Mouse (Mus musculus) macrophage (primary cell): Measurements from ENCODE around the gene Gm6482. TPM values are rescaled to one million over a fixed set of nuclear protein-coding genes. Genes with fewer than 3 reads are reported as not detected.
"Not testable (repeated sequence)": the region's sequence is repeated elsewhere in the genome, so short reads cannot be mapped to it uniquely, and the experiment has no call there.

Experiments
- H3K27ac ChIP-seq: fragments of 350-480 bp; formaldehyde crosslinking; 2 replicates; pipeline ENCODE4 v1.9.0; 2021
- H3K36me3 ChIP-seq: fragments of 350-480 bp; formaldehyde crosslinking; 2 replicates; pipeline ENCODE4 v1.9.0; 2021; ENCODE audit errors: inconsistent target
- H3K4me3 ChIP-seq: fragments of 350-480 bp; formaldehyde crosslinking; 2 replicates; pipeline ENCODE4 v1.9.0; 2021; ENCODE audit errors: inconsistent target
- H3K79me2 ChIP-seq: fragments of 350-480 bp; formaldehyde crosslinking; 2 replicates; pipeline ENCODE4 v1.9.0; 2021; ENCODE audit errors: inconsistent target
- WGBS: methylation state at CpG from one replicate; pipeline ENCODE4 v1.1.7; 2026; ENCODE audit warnings: inconsistent platforms; ENCODE audit not compliant: missing documents; 5-methylcytosine and 5-hydroxymethylcytosine counted together
- polyA plus RNA-seq: library from polyadenylated mRNA; stranded (reverse); fragments of 250-400 nt; gene quantifications from 3 replicates; pipeline ENCODE4 v1.2.4, GENCODE M21; 2018; ENCODE audit warnings: inconsistent platforms
- total RNA-seq, 78 experiments: library from RNA; depleted of rRNA; stranded (reverse); fragments of 250-400 nt; gene quantifications; 1 replicate in 9 of 78; 2 replicates in 24 of 78; 3 replicates in 43 of 78; 4 replicates in 2 of 78; pipeline ENCODE4 v1.2.4; 2018; ENCODE audit warnings: inconsistent platforms in 56 of 78

Gm6482 gene
- not detected for total RNA-seq (2018; cell fraction: chromatin; rRNA removed)
- not detected for total RNA-seq (2018; cell fraction: cytosol; rRNA removed)
- not detected for total RNA-seq (2018; cell fraction: nucleus; rRNA removed)
- polyA plus RNA-seq: not detected in 3 replicates

GRCm38 (mm10) chr14:41408181-41408580 lies at the start of gene Gm6482:
Gene Gm6482, minus strand, starts transcription at chr14:41408281.
- not testable (repeated sequence) for H3K36me3 ChIP-seq, H3K27ac ChIP-seq, H3K79me2 ChIP-seq, H3K4me3 ChIP-seq
- no CpG with 5 or more reads among the region's 2 CpGs for WGBS

DNA sequence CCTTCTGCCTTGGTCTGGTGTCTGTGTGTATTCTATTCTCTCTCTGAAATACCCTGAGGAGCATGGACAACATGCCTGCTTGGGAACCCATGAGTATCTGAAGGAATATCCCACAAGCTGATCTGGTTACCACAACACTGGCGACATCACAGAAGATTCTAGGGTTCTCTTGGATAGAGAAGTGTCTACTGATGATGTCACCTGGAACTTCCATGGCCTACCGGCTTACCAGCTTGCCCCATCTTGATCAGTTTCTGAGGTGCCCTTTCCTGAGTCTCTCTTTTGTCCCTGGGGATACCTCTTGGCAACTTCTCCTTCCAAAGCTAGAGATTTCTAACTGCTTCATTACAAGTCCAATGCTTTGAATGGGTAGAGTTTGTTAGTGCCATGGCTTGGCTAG lies 45.3 kb upstream of the Gm6482 start, which contains the start of gene Gm7954:
Gene Gm7954 (minus strand): TSS at position 101 of the 400 bp plus-strand sequence.
- WGBS: no CpG with 5 or more reads among the region's 2 CpGs
- not testable (repeated sequence) for H3K36me3 ChIP-seq, H3K79me2 ChIP-seq, H3K27ac ChIP-seq, H3K4me3 ChIP-seq

DNA sequence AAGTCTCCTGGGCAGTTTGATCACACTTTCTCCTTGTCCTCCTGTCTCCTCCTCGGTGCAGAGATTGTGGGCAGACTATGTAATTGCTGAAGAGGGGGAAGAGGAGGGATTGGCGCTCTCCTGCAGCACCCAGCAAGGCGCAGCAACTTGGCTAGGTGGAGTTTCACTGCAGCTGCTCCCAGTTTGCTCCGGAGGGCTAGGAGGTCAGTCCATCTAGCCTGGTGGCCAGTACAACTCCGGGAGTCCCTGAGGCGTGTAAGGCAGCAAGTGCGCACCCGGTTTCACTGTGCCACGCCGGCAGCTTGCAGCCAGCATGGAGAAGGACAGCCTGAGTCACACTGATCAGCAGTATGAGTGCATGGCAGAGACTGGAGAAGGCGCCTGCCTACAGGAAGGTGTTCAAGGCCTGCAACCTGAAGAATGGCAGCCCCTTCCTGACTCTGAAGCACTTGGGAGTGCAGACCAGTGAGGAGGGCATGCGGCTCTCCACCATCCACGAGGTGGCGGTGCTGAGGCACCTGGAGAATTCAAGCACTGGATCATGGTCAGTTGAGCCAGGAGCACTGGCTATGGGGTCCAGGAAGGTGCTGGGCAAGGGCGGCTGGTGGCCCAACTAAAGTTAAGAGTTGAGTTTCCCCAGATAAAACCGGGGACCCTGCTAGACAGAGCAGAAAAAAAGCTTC lies 17.5 kb upstream of the Gm6482 start:
- not testable (repeated sequence) for H3K4me3 ChIP-seq, H3K79me2 ChIP-seq, H3K36me3 ChIP-seq, H3K27ac ChIP-seq
- 16% methylated on average over 3 of the region's 16 CpGs for WGBS

DNA sequence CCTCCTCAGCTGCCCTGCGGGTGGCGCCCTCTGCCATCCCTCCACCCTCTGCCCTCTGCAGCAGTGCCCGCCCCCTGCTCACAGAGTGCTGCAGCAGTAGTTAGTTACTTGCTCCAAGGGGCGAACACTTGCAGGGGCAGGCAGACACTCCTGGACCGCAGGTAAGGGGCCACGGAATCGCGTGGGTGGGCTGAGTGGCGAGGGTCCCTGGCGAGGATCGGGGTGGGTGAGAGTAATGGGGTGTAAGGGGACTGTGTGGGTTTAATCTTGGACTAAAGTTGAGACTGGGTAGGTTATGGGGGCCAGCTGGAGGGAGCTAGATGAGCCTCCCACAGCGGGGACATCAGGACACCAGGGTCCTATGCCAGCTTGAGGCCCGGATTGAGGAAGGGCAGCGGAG lies 16.6 kb upstream of the Gm6482 start:
- H3K36me3 ChIP-seq, H3K79me2 ChIP-seq, H3K4me3 ChIP-seq, H3K27ac ChIP-seq: not testable (repeated sequence)
- 28% methylated on average over 9 of the region's 14 CpGs for WGBS

DNA sequence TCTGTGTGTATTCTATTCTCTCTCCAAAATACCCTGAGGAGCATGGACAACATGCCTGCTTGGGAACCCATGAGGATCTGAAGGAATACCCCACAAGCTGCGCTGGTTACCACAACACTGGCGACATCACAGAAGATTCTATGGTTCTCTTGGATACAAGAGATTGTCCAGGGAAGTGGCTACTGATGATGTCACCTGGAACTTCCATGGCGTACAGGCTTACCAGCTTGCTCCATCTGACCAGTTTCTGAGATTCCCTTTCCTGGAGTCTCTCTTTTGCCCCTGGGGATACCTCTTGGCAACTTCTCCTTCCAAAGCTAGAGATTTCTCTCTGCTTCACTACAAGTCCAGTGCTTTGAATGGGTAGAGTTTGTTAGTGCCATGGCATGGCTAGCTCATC lies 21.8 kb downstream of the Gm6482 start, which contains the start of gene Gm7945:
Gene Gm7945 (minus strand): TSS at position 101 of the 400 bp plus-strand sequence.
- H3K36me3 ChIP-seq, H3K4me3 ChIP-seq, H3K79me2 ChIP-seq, H3K27ac ChIP-seq: not testable (repeated sequence)
- no CpG with 5 or more reads among the region's 3 CpGs for WGBS

Other genes starting within 250 kb of the Gm6482 start
- not detected in 3 replicates for gene Sftpd, start 223.1 kb downstream of the Gm6482 start, polyA plus RNA-seq
- gene Gm2832, start 129.5 kb downstream of the Gm6482 start, polyA plus RNA-seq: not detected in 3 replicates
- not detected in 3 replicates for gene Gm5798, start 59.7 kb downstream of the Gm6482 start, polyA plus RNA-seq
- gene Gm7945, start 21.9 kb downstream of the Gm6482 start, polyA plus RNA-seq: not detected in 3 replicates
- gene Gm7954, start 45.2 kb upstream of the Gm6482 start, polyA plus RNA-seq: not detected in 3 replicates
- not detected in 3 replicates for gene Gm3486, start 81.2 kb upstream of the Gm6482 start, polyA plus RNA-seq
- not detected in 3 replicates for gene Gm7970, start 147.3 kb upstream of the Gm6482 start, polyA plus RNA-seq
- gene 1700049E17Rik2, start 164.9 kb upstream of the Gm6482 start, polyA plus RNA-seq: not detected in 3 replicates
- not detected in 3 replicates for gene Gm3072, start 216.3 kb upstream of the Gm6482 start, polyA plus RNA-seq
- gene Gm3676, start 238.2 kb upstream of the Gm6482 start, polyA plus RNA-seq: not detected in 3 replicates